Mouse (Mus musculus) olfactory bulb, adult 2 months (tissue): ENCODE results near the gene Gm4924.

Experiments used
- CTCF ChIP-seq: fragments of 200-500 bp; IDR thresholded peaks from 2 replicates; pipeline ENCODE4 v1.5.1; 2012; ENCODE audit warnings: low read depth, mild to moderate bottlenecking, low read length, moderate library complexity; ENCODE audit not compliant: insufficient read depth
- POLR2A ChIP-seq: fragments of 200-500 bp; IDR thresholded peaks from 2 replicates; pipeline ENCODE4 v1.6.1; 2012; ENCODE audit warnings: mild to moderate bottlenecking, low read depth, low read length, moderate library complexity; ENCODE audit not compliant: insufficient read depth

GRCm38 (mm10) chr10:82355401-82355800 is 1.3 kb downstream of the Gm4924 start:
- TF ChIP-seq CTCF (no peak), POLR2A (no peak)
